Mouse (Mus musculus): ENCODE data around the gene Haus8. TPM values are rescaled to one million over a fixed set of nuclear protein-coding genes. Genes with fewer than 3 reads are reported as not detected.
"Not testable (repeated sequence)": the region's sequence is repeated elsewhere in the genome, so short reads cannot be mapped to it uniquely, and the experiment has no call there.

Haus8 gene
- 21.9 and 25.5 TPM in 2 replicates for polyA plus RNA-seq (2015; fragmentation: Nextera tagmentation; extraction: Ambion mirVana)

GRCm38 (mm10) chr8:71272286-71273150, at the start of gene Haus8, which contains the start of gene Myo9b:
Gene Haus8, minus strand, starts transcription at chr8:71272934.
Gene Myo9b, plus strand, starts transcription at chr8:71272714.
- peaks cover 8% of the 10 kb centered on the region for H3K4me1 ChIP-seq (replicated peaks; ENCODE audit: insufficient read depth, low read length)
- ATAC-seq (replicated peaks; ENCODE audit: low FRiP score, low read depth) (peak; percentile 98), DNase-seq (ENCODE audit: low spot score) (peak; percentile 99)
- peak; percentile 67 for TF ChIP-seq CTCF (IDR thresholded peaks at IDR 0.05; ENCODE audit: low read depth)
- H3K4me3 ChIP-seq (replicated peaks; ENCODE audit: low read depth, low read length): peak within 1 kb of the TSS; percentile 79
- H3K4me2 ChIP-seq (ENCODE audit: low read length): peak within 1 kb of the TSS; percentile 74
- peak within 1 kb of the TSS; percentile 80 for H3K9ac ChIP-seq (ENCODE audit: low read depth, low read length)
- peak within 1 kb of the TSS; percentile 92 for H3K27ac ChIP-seq
- H3K27me3 ChIP-seq (ENCODE audit: insufficient read depth, low read length): no peaks in the 10 kb centered on the region
- H3K36me3 ChIP-seq (ENCODE audit: insufficient read depth, low read length): no peaks in the 10 kb centered on the region
- WGBS: under 1% methylated on average over 82 of the region's 84 CpGs
- H3K9me3 ChIP-seq (replicated peaks; ENCODE audit: low read length): no peaks in the 10 kb centered on the region

GRCm38 (mm10) chr8:71319760-71320159, 47.0 kb upstream of the Haus8 start:
- H3K9me3 ChIP-seq (replicated peaks; ENCODE audit: low read length); H3K9ac ChIP-seq (ENCODE audit: low read depth, low read length): not testable (repeated sequence)
- WGBS: 81% methylated on average over 2 of the region's 2 CpGs

DNA sequence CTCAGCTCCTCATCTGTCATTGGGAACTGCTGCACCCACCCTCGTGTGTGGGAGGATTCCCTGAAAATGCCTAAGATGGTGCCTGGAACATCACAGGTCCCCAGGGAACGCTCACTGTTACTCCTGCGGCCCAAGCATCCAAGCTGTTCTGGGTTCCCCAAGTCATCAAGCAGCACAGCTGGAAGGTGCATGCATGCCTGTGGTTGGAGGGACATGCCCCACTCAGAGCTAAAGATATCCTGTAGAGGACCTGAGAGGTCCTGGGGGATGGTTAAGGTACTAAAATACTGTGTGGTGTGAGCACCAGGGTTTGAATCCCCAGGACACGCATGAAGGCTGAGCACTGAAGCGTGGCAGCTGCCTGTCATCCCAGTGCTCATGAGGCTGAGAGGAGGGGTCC, 45.9 kb upstream of the Haus8 start:
- H3K4me3 ChIP-seq (replicated peaks; ENCODE audit: low read depth, low read length); H3K9ac ChIP-seq (ENCODE audit: low read depth, low read length); H3K4me1 ChIP-seq (replicated peaks; ENCODE audit: insufficient read depth, low read length); H3K27ac ChIP-seq; DNase-seq (ENCODE audit: low spot score); H3K4me2 ChIP-seq (ENCODE audit: low read length); H3K27me3 ChIP-seq (ENCODE audit: insufficient read depth, low read length); H3K9me3 ChIP-seq (replicated peaks; ENCODE audit: low read length); ATAC-seq (replicated peaks; ENCODE audit: low FRiP score, low read depth): not testable (repeated sequence)
- WGBS: 64% methylated on average over 5 of the region's 5 CpGs
- peaks cover 11% of the 10 kb centered on the region; the same call in 1 of the 2 replicates for H3K36me3 ChIP-seq (ENCODE audit: insufficient read depth, low read length)

More at GRCm38 (mm10) chr8:71319760-71320159, 47.0 kb upstream of the Haus8 start:
- not testable (repeated sequence) for ATAC-seq (replicated peaks; ENCODE audit: low FRiP score, low read depth); H3K4me1 ChIP-seq (replicated peaks; ENCODE audit: insufficient read depth, low read length); H3K4me3 ChIP-seq (replicated peaks; ENCODE audit: low read depth, low read length); DNase-seq (ENCODE audit: low spot score); H3K4me2 ChIP-seq (ENCODE audit: low read length); H3K27ac ChIP-seq; H3K27me3 ChIP-seq (ENCODE audit: insufficient read depth, low read length)
- peaks cover 20% of the 10 kb centered on the region; the same call in 1 of the 2 replicates for H3K36me3 ChIP-seq (ENCODE audit: insufficient read depth, low read length)

DNA sequence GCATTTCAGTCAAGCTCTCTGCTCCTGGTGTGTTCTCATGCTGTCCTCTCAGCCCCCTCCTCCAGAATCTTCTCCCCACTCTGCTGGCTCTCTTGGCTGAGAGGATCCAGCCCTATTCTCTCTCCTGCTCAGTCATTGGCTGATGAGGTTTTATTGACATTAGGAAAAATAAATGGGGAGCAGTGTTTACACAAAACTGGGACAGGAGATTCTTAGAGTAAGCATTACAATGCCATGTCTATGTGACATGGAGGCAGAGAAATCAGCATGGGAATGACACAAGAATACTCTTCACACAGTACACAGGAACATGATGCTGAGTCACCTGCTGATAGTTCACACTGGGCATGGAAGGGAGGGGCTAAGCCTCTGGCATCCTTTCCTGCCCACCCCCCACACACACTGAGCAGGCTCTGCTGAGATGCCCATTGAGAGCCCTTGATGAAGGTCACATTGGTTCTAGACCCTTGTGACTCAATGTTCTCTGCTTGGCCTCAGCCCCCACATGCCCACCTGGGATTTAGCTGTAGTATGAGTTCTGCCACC, 43.8 kb upstream of the Haus8 start:
- H3K9ac ChIP-seq (ENCODE audit: low read depth, low read length): no peak overlapping the region
- H3K4me2 ChIP-seq (ENCODE audit: low read length): no peak overlapping the region
- DNase-seq (ENCODE audit: low spot score): no peak
- no peaks in the 10 kb centered on the region for H3K9me3 ChIP-seq (replicated peaks; ENCODE audit: low read length)
- no peak for ATAC-seq (replicated peaks; ENCODE audit: low FRiP score, low read depth)
- no peaks in the 10 kb centered on the region for H3K27me3 ChIP-seq (ENCODE audit: insufficient read depth, low read length)
- H3K36me3 ChIP-seq (ENCODE audit: insufficient read depth, low read length): 0 out of 2 replicates have a peak, but pooled peaks cover 2% of the 10 kb centered on the region
- no peak overlapping the region for H3K27ac ChIP-seq
- 0 out of 2 replicates have a peak, but pooled peaks cover 4% of the 10 kb centered on the region for H3K4me1 ChIP-seq (replicated peaks; ENCODE audit: insufficient read depth, low read length)
- no peak overlapping the region for H3K4me3 ChIP-seq (replicated peaks; ENCODE audit: low read depth, low read length)
- no peak for TF ChIP-seq CTCF (IDR thresholded peaks at IDR 0.05; ENCODE audit: low read depth)

DNA sequence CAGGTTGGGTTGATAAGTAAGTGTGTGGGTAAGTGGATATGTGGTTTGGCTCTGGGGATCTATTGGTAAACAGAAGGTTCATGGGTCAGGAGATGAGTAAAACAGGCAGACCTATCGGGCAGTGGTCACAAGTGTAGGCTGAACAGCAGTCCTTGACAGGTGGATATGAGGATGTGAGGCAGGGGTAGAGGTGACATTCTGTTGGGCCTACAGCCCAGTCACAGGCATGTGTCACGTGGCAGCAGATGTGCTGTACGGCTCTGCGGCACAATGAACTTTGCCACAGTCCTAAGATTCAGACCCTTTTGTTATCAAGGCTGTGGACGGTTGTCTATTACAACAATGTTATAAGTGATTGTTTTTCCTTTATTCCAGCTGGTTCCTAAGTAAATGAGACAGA, 43.2 kb upstream of the Haus8 start:
- 0 out of 2 replicates have a peak, but pooled peaks cover 4% of the 10 kb centered on the region for H3K4me1 ChIP-seq (replicated peaks; ENCODE audit: insufficient read depth, low read length)
- WGBS: 96% methylated on average over 5 of the region's 5 CpGs
- ATAC-seq (replicated peaks; ENCODE audit: low FRiP score, low read depth): no peak

DNA sequence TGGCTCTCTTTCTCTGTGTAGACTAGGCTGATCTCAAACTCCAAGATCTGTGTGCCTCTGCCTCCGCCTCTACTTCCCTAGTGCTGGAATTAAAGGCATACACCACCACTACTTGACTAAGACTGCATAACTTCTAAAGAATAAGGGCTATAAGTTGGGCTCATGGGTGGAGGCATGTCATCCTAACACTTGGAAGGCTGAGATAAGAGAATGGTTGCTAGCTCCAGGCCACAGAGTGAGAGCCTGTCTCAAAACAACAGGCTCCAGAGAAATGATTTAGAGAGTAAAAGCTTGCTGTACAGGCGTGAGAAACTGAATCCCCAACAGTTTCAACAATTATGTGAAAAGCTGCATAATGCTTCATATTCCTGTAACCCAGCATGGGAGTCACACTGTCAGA, 41.2 kb upstream of the Haus8 start:
- Histone ChIP-seq H3K4me2 (ENCODE audit: low read length) (no peak overlapping the region), H3K27me3 (ENCODE audit: insufficient read depth, low read length) (no peaks in the 10 kb centered on the region), H3K36me3 (ENCODE audit: insufficient read depth, low read length) (no peaks in the 10 kb centered on the region), H3K9ac (ENCODE audit: low read depth, low read length) (no peak overlapping the region), H3K27ac (no peak overlapping the region), H3K4me1 (replicated peaks; ENCODE audit: insufficient read depth, low read length) (0 out of 2 replicates have a peak, but pooled peaks cover 4% of the 10 kb centered on the region), H3K9me3 (replicated peaks; ENCODE audit: low read length) (no peaks in the 10 kb centered on the region), H3K4me3 (replicated peaks; ENCODE audit: low read depth, low read length) (no peak overlapping the region)
- WGBS: 89% methylated on average over 2 of the region's 2 CpGs
- no peak for TF ChIP-seq CTCF (IDR thresholded peaks at IDR 0.05; ENCODE audit: low read depth)
- DNase-seq (ENCODE audit: low spot score) (no peak), ATAC-seq (replicated peaks; ENCODE audit: low FRiP score, low read depth) (no peak)

More for the DNA sequence above, 43.2 kb upstream of the Haus8 start:
- Histone ChIP-seq H3K9ac (ENCODE audit: low read depth, low read length) (no peak overlapping the region), H3K4me2 (ENCODE audit: low read length) (no peak overlapping the region), H3K36me3 (ENCODE audit: insufficient read depth, low read length) (no peaks in the 10 kb centered on the region), H3K27ac (no peak overlapping the region), H3K4me3 (replicated peaks; ENCODE audit: low read depth, low read length) (no peak overlapping the region), H3K27me3 (ENCODE audit: insufficient read depth, low read length) (no peaks in the 10 kb centered on the region), H3K9me3 (replicated peaks; ENCODE audit: low read length) (no peaks in the 10 kb centered on the region)
- no peak for DNase-seq (ENCODE audit: low spot score)
- TF ChIP-seq CTCF (IDR thresholded peaks at IDR 0.05; ENCODE audit: low read depth): no peak
